Mouse (Mus musculus) heart, adult 2 months (tissue): ENCODE results near the gene Dnah8.

Source experiments
- CTCF ChIP-seq: fragments of 200-600 bp; IDR thresholded peaks from 2 replicates; pipeline ENCODE4 v1.8.1; 2022; ENCODE audit warnings: antibody characterized with exemption, mild to moderate bottlenecking, moderate library complexity
- POLR2A ChIP-seq: fragments of 200-500 bp; IDR thresholded peaks from 2 replicates; pipeline ENCODE4 v1.6.1; 2011; ENCODE audit warnings: mild to moderate bottlenecking, low read depth, low read length, control low read depth; ENCODE audit not compliant: insufficient read depth

- TF ChIP-seq POLR2A (no peak), CTCF (peak; percentile 54)
Observed at GRCm38 (mm10) chr17:30818543-30818942, 194.4 kb downstream of the Dnah8 start.
